Mouse (Mus musculus): Measurements from ENCODE around the gene Xrcc5. TPM values are rescaled to one million over a fixed set of nuclear protein-coding genes. Genes with fewer than 3 reads are reported as not detected.
A peak's percentile ranks its signal among the peaks of the same experiment; 100 is the strongest.

Gene Xrcc5
- polyA plus RNA-seq, 1 experiment from 2014 or later: 38.5 TPM

GRCm38 (mm10) chr1:72313399-72314039 is 6.3 kb downstream of the Xrcc5 start:
- TF ChIP-seq CTCF (IDR thresholded peaks at IDR 0.05): peak; percentile 67
- POLR2A ChIA-PET: no interaction called here

DNA sequence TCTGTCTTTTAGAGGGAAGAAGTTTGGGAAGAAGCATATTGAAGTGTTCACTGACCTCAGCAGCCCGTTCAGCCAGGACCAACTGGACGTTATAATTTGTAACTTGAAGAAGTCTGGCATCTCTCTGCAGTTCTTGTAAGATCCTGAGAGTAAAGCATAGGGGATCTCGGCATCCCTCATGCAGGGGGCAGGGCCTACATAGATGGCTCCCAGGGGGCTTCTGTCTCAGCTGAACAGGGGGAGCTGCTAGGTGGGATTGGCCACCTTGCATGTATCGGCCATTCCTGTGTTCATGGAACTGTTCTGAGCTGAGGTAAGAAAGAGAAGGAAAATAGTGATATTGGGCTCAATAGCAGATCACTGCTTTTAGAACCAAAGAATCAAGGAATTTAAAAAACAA is 8.2 kb downstream of the Xrcc5 start:
- no peak for TF ChIP-seq CTCF (IDR thresholded peaks at IDR 0.05)
- CTCF ChIA-PET: interaction anchor here (0.8 kb wide), 1 partner anchor 540 kb away, joined by 3 read pairs; no protein-coding TSS in a partner anchor
- DNase-seq (ENCODE audit: low read depth, low spot score): no peak
- POLR2A ChIA-PET: no interaction called here
- in situ Hi-C loops (cut with MboI; ENCODE audit: low pct_unique_long_range_greater_than_20kb): loop anchor here (10.0 to 25.0 kb wide), 3 partner anchors 259 to 1497 kb away; partner anchors contain the start of genes Ankar and Rpl37a
- ATAC-seq: no peak
- no peaks in the 10 kb centered on the region for H3K27me3 ChIP-seq

More at GRCm38 (mm10) chr1:72313399-72314039, 6.3 kb downstream of the Xrcc5 start:
- CTCF ChIA-PET: interaction anchor here (0.8 to 1.1 kb wide), 2 partner anchors 18 to 269 kb away, joined by 3 read pairs; partner anchors contain the start of gene Smarcal1
- no peak for ATAC-seq
- H3K27me3 ChIP-seq: no peaks in the 10 kb centered on the region
- in situ Hi-C loops (cut with MboI; ENCODE audit: low pct_unique_long_range_greater_than_20kb): loop anchor here (10.0 to 25.0 kb wide), 3 partner anchors 261 to 1499 kb away; partner anchors contain the start of genes Ankar and Rpl37a
- DNase-seq (ENCODE audit: low read depth, low spot score): no peak

DNA sequence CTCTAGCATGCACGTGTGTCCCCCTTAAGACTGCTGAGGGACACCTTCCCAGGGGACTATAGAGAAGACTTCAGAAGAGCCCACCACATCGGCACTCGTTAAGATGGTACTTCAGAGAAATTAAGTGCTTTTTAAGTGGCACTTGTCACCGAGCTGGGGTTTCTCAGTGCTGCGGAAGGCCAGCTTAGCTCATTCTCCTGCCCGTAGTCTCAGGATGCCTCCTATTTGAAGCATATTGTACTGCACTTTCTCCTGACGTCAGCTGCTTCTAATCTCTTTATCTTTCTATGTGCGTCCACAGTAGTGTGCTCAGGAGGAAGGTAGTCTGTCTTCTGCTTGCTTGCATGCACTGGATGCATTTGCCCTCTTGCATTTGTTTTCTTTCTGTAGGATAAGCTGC is 9.2 kb downstream of the Xrcc5 start:
- in situ Hi-C loops (cut with MboI; ENCODE audit: low pct_unique_long_range_greater_than_20kb): loop anchor here (10.0 to 25.0 kb wide), 3 partner anchors 258 to 1496 kb away; partner anchors contain the start of genes Ankar and Rpl37a
- CTCF ChIA-PET: no interaction called here
- ATAC-seq (no peak), DNase-seq (ENCODE audit: low read depth, low spot score) (no peak)
- TF ChIP-seq CTCF (IDR thresholded peaks at IDR 0.05): no peak
- no peaks in the 10 kb centered on the region for H3K27me3 ChIP-seq
- POLR2A ChIA-PET: no interaction called here

DNA sequence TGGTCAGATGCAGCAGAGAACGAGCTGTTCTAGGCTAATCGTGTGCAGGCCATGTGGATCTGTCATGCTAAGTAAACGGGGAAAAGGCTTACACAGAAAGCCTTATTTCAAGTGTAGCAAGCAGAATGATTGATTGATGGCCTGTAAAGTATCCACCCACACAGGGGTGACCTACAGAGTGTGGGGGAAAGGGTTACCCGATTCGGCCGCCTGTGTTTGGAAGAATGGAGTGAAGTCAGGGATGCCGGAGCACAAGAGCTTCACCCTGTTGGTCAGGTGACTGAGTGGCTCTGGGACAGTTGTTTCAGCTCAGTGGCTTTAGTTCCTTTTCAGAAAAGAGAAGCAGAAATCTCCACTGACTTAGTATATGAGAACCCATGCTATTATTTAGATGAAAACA is 9.7 kb downstream of the Xrcc5 start:
- no peak for DNase-seq (ENCODE audit: low read depth, low spot score)
- ChIA-PET POLR2A (no interaction called here), CTCF (no interaction called here)
- no peak for ATAC-seq
- in situ Hi-C loops (cut with MboI; ENCODE audit: low pct_unique_long_range_greater_than_20kb): loop anchor here (10.0 to 25.0 kb wide), 3 partner anchors 258 to 1495 kb away; partner anchors contain the start of genes Ankar and Rpl37a
- TF ChIP-seq CTCF (IDR thresholded peaks at IDR 0.05): no peak
- H3K27me3 ChIP-seq: no peaks in the 10 kb centered on the region

DNA sequence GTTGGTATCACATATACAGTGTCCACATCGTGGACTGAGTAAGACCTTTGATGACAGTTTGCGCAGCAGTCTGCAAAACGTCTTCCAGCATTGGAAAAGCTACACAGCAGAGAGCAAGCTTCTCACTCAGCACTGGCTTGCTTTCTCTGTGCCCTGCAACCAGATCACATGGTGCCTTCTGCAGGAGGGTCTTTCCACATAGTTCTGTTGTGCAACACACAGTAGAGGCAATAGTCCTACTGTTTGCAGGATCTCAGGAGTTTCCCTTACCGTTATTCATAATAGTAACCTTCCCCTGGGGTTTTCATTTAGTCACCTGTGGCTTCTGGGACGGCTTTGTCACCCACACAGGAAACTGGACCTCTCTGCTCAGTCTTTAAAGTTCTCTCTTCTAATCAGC is 13.5 kb downstream of the Xrcc5 start:
- H3K27me3 ChIP-seq: no peaks in the 10 kb centered on the region
- in situ Hi-C loops (cut with MboI; ENCODE audit: low pct_unique_long_range_greater_than_20kb): loop anchor here (25.0 kb wide), 2 partner anchors 392 to 1492 kb away; partner anchors contain the start of genes Ankar and Rpl37a
- no peak for ATAC-seq
- ChIA-PET POLR2A (interaction anchor here (0.6 kb wide), 1 partner anchor 283 kb away, joined by 3 read pairs; no protein-coding TSS in a partner anchor), CTCF (no interaction called here)
- TF ChIP-seq CTCF (IDR thresholded peaks at IDR 0.05): no peak
- DNase-seq (ENCODE audit: low read depth, low spot score): no peak

DNA sequence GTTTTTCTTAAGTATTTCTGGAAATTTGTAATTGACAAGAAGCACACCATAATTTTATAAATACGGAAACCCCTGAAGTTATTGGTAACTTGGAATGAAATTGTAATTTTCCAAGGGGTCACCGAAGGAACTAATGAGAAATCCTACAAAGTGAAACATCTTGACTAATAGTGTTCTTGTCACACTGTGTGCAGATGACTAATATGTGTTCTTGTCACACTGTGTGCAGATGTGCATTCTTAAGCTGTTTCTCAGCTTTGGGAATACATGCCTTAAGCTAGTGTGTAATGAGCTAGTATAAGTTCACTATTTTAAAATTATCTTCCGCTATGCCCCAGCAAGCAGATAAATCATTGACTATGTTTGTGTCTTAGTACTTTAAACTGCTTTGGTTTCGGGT is 16.0 kb downstream of the Xrcc5 start:
- ChIA-PET CTCF (interaction anchor here (0.9 to 1.0 kb wide), 2 partner anchors 13 to 20 kb away, joined by 3 read pairs; no protein-coding TSS in a partner anchor), POLR2A (no interaction called here)
- ATAC-seq (no peak), DNase-seq (ENCODE audit: low read depth, low spot score) (no peak)
- in situ Hi-C loops (cut with MboI; ENCODE audit: low pct_unique_long_range_greater_than_20kb): loop anchor here (25.0 kb wide), 2 partner anchors 389 to 1489 kb away; partner anchors contain the start of genes Ankar and Rpl37a
- H3K27me3 ChIP-seq: no peaks in the 10 kb centered on the region
- TF ChIP-seq CTCF (IDR thresholded peaks at IDR 0.05): no peak

- no peak for TF ChIP-seq CTCF (IDR thresholded peaks at IDR 0.05)
- H3K27me3 ChIP-seq: no peaks in the 10 kb centered on the region
- POLR2A ChIA-PET: no interaction called here
- CTCF ChIA-PET: no interaction called here
- ATAC-seq (no peak), DNase-seq (ENCODE audit: low read depth, low spot score) (no peak)
- in situ Hi-C loops (cut with MboI; ENCODE audit: low pct_unique_long_range_greater_than_20kb): no loop called here
These were observed 19.1 kb downstream of the Xrcc5 start for GRCm38 (mm10) chr1:72326162-72326821.

- no peak for ATAC-seq
- ChIA-PET POLR2A (no interaction called here), CTCF (no interaction called here)
- TF ChIP-seq CTCF (IDR thresholded peaks at IDR 0.05): no peak
- in situ Hi-C loops (cut with MboI; ENCODE audit: low pct_unique_long_range_greater_than_20kb): no loop called here
- no peaks in the 10 kb centered on the region for H3K27me3 ChIP-seq
- DNase-seq (ENCODE audit: low read depth, low spot score): no peak
These were observed 27.6 kb downstream of the Xrcc5 start for GRCm38 (mm10) chr1:72334807-72335206.

DNA sequence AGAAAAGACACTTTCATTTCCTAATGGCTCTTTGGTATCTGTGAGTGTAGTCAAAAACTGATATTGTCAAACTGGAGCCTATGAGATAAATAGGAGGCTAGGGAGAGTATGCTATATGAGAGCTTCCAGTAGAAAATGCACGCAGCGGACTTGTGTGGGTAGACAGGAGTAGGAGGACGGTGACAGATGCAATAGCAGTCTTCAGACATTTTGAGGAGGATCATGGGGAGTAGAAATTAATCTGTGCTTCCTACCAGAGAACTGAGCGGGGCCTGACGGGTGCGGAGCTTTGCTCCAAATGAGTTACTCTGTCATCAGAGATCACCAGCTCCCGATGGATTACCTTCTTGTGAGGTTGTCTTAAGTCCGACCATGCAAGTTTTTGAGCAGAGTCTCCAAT is 29.6 kb downstream of the Xrcc5 start:
- H3K27me3 ChIP-seq: no peaks in the 10 kb centered on the region
- POLR2A ChIA-PET: no interaction called here
- in situ Hi-C loops (cut with MboI; ENCODE audit: low pct_unique_long_range_greater_than_20kb): no loop called here
- CTCF ChIA-PET: interaction anchor here (0.8 to 1.3 kb wide), 3 partner anchors 8 to 13 kb away, joined by 3 read pairs; no protein-coding TSS in a partner anchor
- TF ChIP-seq CTCF (IDR thresholded peaks at IDR 0.05): no peak
- ATAC-seq (no peak), DNase-seq (ENCODE audit: low read depth, low spot score) (no peak)

GRCm38 (mm10) chr1:72338341-72338740 is 31.1 kb downstream of the Xrcc5 start:
- DNase-seq (ENCODE audit: low read depth, low spot score) (no peak), ATAC-seq (no peak)
- H3K27me3 ChIP-seq: no peaks in the 10 kb centered on the region
- in situ Hi-C loops (cut with MboI; ENCODE audit: low pct_unique_long_range_greater_than_20kb): no loop called here
- TF ChIP-seq CTCF (IDR thresholded peaks at IDR 0.05): no peak
- ChIA-PET CTCF (interaction anchor here (1.0 kb wide), 1 partner anchor 13 kb away, joined by 3 read pairs; no protein-coding TSS in a partner anchor), POLR2A (interaction anchor here (1.2 kb wide), 1 partner anchor 10 kb away, joined by 3 read pairs; no protein-coding TSS in a partner anchor)

GRCm38 (mm10) chr1:72347873-72348272 is 40.7 kb downstream of the Xrcc5 start:
- DNase-seq (ENCODE audit: low read depth, low spot score) (no peak), ATAC-seq (no peak)
- CTCF ChIA-PET: no interaction called here
- in situ Hi-C loops (cut with MboI; ENCODE audit: low pct_unique_long_range_greater_than_20kb): no loop called here
- no peak for TF ChIP-seq CTCF (IDR thresholded peaks at IDR 0.05)
- no peaks in the 10 kb centered on the region for H3K27me3 ChIP-seq
- POLR2A ChIA-PET: interaction anchor here (0.9 kb wide), 1 partner anchor 9 kb away, joined by 3 read pairs; no protein-coding TSS in a partner anchor

All from Patski (cell line).